Mouse (Mus musculus): ENCODE measurements around the gene Ubr1. TPM values are rescaled to one million over a fixed set of nuclear protein-coding genes. Genes with fewer than 3 reads are reported as not detected.

Gene Ubr1
- total RNA-seq, 2 experiments from 2014 or later = 23.6 to 25.2 TPM

DNA sequence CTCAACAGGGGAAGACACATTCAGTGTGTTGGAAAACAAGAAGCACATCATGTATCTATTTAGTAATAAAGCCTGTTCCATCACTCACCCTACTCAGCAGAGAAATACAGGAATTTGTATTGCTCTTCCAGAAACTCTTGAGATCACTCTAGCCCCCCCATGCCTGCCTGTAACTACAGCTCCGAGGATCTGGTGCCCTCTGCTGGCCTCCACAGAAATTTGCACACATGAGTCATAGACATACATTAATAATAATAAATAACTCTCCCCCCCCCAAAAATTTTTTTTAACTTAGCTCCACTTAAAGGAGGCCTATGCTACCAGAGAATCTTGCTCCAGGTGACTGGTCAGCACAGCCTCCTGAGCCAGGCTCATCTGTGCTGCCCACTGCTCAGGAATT is 104.0 kb downstream of the Ubr1 start:
- DNase-seq = peak; percentile 45 to 51
- intact Hi-C loops (cut with DNase I) = loop anchor here (5.0 kb wide), 1 partner anchor 389 kb away; no protein-coding TSS in a partner anchor

DNA sequence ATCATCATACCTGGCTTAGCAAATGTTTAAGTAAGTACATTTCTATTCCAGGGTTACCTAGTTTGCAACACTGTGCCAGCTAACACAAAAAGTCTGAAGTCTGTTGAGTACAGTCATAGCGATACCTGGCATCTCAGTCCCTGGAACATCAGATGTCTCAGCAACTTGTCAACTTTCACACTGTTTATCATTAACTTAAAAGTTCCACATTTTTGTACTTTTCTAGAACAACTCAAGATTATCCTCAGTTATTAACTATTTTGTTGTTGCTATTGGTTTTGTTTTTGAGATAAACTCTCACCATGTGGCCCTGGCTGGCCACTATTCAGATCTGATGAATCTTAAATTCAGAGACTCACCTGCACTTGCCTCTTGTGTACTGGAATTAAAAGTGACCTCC is 107.1 kb downstream of the Ubr1 start:
- no peak for DNase-seq
- intact Hi-C loops (cut with DNase I) = no loop called here

DNA sequence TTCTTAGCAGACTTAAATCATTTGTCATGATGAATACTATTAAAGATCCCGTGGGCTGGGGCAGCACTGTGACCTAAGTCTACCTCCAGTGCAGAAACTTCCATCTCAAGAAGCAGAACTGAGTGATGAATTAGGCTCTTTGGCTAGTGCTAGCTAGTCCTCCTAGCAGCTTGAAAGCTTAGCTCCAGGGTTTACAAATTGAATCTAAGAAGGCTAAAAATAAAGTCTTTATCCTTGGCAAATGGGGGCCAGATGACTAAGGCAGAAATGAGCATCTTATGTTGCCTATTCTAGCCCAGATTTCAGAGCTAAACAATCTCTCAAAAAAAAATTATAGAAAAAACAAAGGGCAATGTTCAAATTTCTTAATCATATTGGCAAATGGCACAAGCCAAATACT is 109.8 kb downstream of the Ubr1 start:
- intact Hi-C loops (cut with DNase I) = no loop called here
- DNase-seq = no peak

DNA sequence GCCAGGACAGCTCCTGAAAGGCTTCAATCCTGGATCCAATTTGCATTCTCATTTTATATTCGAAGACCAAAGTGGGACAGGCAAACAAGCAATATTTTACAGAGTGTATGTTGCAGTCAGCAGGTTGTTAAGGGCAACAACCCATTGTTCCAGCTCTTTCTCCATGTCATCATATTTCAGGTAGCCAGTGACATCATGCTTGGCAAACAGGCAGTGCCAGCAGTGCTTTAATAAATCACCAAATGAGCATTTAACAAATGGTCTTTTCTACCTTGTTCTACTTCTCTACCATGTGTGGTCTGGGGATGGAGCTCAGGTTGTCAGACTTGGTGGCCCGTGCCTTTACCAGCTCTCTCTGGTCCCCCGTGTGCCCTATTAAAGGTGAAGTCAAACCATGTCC is 112.4 kb downstream of the Ubr1 start:
- intact Hi-C loops (cut with DNase I) = no loop called here
- DNase-seq = no peak

DNA sequence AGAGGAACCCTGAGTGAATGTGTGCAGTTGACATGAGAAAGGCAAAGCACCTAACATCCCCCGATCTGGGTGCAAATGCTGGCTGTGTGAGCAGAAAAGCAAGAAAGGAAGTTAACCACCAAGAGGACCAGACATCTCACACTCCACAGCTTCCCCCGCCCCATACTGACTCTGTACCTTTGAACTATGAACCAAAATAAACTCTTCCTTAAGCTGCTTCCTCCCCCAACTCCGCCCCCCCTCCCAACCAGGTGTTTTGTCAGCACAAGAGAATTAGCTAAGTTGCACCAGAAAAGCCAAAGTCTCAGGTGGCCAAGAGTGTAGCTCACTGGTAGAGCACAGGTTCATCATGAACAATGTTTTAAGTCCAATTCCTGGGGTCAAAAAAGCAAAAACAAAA is 117.4 kb downstream of the Ubr1 start:
- intact Hi-C loops (cut with DNase I) = no loop called here
- DNase-seq = no peak

DNA sequence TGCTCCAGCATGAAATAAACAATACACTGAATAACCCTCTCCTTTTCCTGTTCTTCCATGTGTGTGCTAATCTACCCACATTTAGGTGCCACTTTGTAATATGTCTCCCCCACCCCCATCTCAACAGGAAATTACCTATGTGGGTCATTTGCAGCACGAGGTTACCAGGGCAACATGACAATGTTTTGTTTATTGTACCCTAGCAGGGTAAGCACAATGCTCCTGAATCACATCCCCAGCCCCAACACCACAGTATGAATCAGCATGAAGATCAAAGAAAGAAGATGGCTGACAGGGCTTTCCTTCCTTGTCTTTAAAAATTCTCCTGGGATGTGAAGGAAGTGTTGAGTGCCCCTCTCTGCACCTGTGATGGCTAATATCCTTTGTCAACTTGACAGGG is 117.9 kb downstream of the Ubr1 start:
- intact Hi-C loops (cut with DNase I) = no loop called here
- DNase-seq = no peak

DNA sequence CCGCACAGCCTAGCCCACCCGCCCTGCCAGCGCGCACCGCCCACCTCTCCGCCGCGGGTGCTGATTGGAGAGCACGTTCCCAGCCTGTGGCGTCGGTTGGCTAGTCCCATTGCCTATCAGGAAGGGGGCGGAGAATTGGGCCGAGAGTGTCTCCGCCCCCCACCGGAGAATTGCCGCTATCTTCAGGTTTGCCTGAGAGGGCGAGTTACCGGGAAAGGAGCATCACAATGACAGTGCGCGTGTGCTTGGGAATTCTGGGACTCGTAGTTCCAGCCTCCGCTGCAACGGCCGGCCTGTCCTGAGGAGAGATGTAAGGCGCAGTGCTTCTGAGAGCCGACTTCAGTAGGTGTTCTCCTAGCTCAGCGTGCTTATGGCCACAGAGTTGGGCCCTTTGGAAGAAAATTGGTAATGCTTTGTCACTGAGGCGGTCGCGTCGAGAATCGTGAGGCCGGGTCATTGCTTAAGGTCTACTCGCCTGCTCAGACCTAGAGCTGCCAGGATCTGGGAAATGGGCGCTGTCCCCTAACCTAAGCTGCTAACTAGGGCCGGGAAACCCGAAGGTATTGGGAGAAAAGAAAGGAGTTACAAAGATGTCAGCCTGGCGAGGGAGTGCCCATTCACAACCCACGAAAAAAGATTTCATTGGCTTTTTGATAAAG is 120.0 kb downstream of the Ubr1 start, which contains the start of gene Ttbk2:
TSS of gene Ttbk2 (minus strand) at position 181 of the 659 bp plus-strand sequence.
- intact Hi-C loops (cut with DNase I) = loop anchor here (2.0 kb wide), 1 partner anchor 120 kb away; no protein-coding TSS in a partner anchor
- DNase-seq = peak; percentile 99

DNA sequence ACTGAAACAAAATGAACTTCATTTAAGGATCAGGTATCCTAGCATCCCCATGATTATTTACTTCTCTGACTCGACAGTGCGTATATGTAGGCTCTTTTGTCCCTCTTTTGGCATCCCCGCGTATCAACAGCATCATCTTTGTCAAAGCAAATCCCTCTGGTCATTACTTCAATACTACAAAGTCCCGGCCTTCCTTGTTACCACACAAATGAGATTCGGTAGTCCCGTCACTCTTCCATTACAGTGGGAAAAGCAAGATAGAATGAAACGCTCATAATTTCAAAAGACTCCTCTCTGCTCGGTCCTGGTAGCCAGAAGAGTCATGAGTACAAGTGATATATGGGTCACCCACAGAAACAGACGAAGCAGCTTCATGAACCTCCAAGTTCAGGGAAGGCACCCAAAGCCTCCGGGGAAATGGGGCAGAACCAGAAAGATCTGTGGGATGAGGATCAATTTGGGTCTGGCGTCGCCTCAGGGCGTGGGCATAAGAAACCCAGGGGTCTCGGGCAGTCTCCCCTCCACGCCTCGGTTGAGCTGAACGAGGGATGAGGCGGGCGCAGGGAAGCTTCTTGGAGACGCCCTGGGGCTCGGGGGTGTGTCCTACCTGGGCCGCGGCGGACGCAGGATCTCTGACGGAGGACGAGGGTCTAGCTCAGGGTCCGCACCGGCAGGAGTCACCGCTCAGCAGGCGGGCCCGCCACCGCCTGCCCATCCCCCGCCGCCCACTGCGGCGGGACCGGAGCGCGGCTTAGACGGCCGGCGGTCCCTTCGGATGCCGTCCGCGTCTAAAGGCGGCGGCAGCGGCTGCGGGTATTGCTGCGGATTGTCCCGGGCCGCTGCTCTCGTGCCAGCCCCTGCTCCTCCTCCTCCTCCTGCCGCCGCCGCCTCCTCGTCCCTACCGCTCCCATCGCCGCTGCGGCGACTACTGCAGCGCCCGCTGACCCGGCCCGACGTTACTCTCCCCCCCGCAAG is 120.8 kb downstream of the Ubr1 start, which contains the start of gene Cdan1:
TSS of gene Cdan1 (minus strand) at position 680 of the 975 bp plus-strand sequence.
- intact Hi-C loops (cut with DNase I) = loop anchor here (2.0 kb wide), 1 partner anchor 119 kb away; no protein-coding TSS in a partner anchor
- no peak for DNase-seq

DNA sequence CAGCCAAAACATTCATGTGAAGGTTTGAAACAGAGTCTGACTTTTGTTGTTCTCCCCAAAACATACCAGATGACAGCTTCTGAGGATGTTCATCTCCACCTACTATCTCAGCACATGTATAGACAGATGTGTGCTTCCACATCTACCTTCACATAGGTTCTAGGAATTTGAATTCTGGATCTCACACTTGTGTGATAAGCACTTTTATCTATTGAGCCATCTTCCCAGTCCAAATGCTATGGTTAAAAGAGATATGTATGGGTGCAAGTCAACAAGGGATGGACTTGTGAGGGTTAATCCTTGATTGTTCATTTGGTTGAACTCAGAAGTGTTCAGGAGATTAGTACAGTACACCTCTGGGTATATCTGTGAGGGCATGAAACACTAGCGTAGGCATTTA is 125.2 kb downstream of the Ubr1 start:
- intact Hi-C loops (cut with DNase I) = no loop called here
- no peak for DNase-seq

DNA sequence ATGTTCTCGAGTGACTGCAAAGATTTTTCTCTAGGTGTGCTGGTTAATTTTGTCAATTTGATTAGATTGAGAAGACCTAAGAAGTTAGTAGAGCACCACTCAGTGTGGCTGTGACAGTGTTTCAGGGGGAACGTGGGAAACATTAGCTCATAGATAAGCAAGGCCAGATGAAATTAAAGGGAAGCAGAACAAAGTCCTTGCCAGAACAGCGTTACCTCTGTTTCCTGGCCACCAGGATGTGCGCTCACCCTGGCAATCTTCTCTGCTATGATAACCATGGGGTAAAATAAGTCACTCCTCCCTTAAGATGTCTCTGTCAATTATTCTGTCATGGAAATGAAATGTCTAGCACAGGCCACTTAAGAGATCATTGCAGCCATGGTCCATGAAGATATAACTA is 126.5 kb downstream of the Ubr1 start:
- no peak for DNase-seq
- intact Hi-C loops (cut with DNase I) = no loop called here

DNA sequence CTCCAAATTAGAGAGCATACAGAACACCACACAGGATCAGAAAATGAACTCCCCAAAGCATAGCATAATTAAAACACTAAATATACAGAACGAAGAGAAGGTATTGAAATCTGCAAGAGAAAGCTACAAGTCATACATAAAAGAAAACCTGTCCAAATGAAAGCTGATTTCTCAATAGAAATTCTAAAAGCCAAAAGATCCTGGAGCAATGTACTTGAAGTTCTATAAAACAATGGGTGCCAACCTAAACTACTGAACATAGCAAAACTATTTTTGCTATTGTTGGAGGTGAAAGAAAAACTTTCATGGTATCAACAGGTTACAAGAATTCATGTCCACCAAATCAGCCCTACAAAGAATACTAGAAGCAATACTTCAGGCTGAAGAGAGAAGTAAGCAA is 129.3 kb downstream of the Ubr1 start:
- intact Hi-C loops (cut with DNase I) = no loop called here
- DNase-seq = no peak

DNA sequence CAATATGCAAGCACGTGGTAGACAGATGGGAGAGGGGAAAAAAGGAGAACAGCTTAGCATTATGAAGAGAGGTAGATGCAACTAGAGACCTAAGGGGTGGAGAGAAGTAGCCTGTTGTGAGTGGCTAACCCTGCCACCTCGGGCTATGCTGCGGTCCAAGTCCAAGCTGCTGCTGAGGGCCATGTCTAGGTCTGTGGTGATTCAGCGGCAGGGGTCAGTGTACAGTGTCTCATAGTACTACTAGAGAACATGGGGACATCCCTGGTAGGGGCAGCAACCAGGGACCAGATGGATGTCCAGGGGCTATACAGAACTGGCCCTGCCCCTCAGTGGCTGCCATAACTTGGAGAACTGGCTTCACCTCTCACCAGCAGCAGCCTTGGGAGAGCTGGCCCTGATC is 135.3 kb downstream of the Ubr1 start:
- no peak for DNase-seq
- intact Hi-C loops (cut with DNase I) = no loop called here

DNA sequence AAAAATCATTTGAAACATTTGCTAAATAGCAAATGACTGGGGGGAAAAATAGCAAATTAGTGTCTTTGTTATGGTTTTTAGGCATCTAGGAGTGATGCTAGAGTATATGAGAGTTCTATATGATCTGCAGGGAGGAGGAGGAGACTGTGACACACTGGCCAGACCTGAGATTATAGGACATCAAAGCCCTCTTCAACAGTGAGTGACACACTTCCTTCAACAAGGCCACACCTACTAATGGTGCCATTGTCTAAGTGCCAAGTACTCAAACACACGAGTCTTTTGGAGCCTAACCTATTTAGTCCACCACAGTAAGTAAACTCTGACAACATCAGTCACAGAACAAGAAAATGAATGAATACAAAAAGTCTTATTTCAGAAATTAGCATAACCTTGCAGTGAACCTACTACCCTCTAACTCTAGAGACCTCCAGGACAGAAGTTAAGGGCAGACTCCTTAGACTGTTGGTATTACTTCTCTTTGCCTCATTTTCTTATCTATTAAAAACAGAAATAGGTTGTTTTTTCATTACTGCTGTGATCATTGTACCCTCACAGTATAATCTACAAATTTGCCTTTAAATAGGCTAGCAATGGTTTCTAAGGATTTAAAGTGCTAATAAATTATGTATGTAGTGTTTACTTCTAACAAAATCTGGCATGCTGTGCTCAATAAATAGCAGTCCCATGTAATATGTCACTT is 143.4 kb downstream of the Ubr1 start:
- intact Hi-C loops (cut with DNase I) = no loop called here
- DNase-seq = no peak

Small RNA genes lying within 50 kb of the gene (microRNA-seq; reads per million reads assigned to microRNA genes)
- gene Gm44325 = 0 reads per million in 2 experiments

Other genes with a start within 250 kb of the Ubr1 start
- gene Cdan1, start 120.6 kb downstream of the Ubr1 start, total RNA-seq (2021) = 10 to 100 TPM; 15.7 to 17.1 TPM
- gene Ttbk2, start 120.1 kb downstream of the Ubr1 start, total RNA-seq (2021) = 10 to 100 TPM; 12.0 to 14.3 TPM
- 1 to 10 TPM; 2.7 to 3.1 TPM for gene Tmem62, start 6.3 kb upstream of the Ubr1 start, total RNA-seq (2021)
- 10 to 100 TPM; 37.3 to 40.9 TPM for gene Ccndbp1, start 37.7 kb upstream of the Ubr1 start, total RNA-seq (2021)
- 1 to 10 TPM; 1.1 to 1.3 TPM for gene Epb42, start 66.4 kb upstream of the Ubr1 start, total RNA-seq (2021)
- gene Tgm5, start 115.1 kb upstream of the Ubr1 start, total RNA-seq (2021) = not detected
- gene Tgm7, start 139.1 kb upstream of the Ubr1 start, total RNA-seq (2021) = not detected
- gene Adal, start 169.7 kb upstream of the Ubr1 start, total RNA-seq (2021) = 10 to 100 TPM; 10.5 to 11.7 TPM
- gene Lcmt2, start 169.9 kb upstream of the Ubr1 start, total RNA-seq (2021) = 1 to 10 TPM; 8.8 to 9.2 TPM
- 10 to 100 TPM; 15.5 to 16.1 TPM for gene Tubgcp4, start 199.9 kb upstream of the Ubr1 start, total RNA-seq (2021)
- gene Zscan29, start 200.4 kb upstream of the Ubr1 start, total RNA-seq (2021) = 1 to 10 TPM; 7.6 to 8.5 TPM

Measured in heart, postnatal 14 days (tissue).